Mouse (Mus musculus) c-Kit-positive CD71-negative TER-119-negative erythroid progenitor cells, embryonic 14.5 days (primary cell): ENCODE measurements around the gene Baz1b.
"Not testable (repeated sequence)": the region's sequence is repeated elsewhere in the genome, so short reads cannot be mapped to it uniquely, and the experiment has no call there.

Experiments used
- DNase-seq: peaks from one replicate; pipeline ENCODE4 v3.0.0-alpha.2; 2013; ENCODE audit warnings: low read depth

Gene Baz1b

GRCm38 (mm10) chr5:135179616-135180015 is 7.4 kb upstream of the Baz1b start:
- no peak for DNase-seq

GRCm38 (mm10) chr5:135180796-135181195 is 6.3 kb upstream of the Baz1b start:
- no peak for DNase-seq

GRCm38 (mm10) chr5:135181776-135182175 is 5.3 kb upstream of the Baz1b start:
- no peak for DNase-seq

- DNase-seq: no peak
These were observed 3.8 kb upstream of the Baz1b start for GRCm38 (mm10) chr5:135183131-135183861.

- no peak for DNase-seq
These were observed 2.0 kb upstream of the Baz1b start for GRCm38 (mm10) chr5:135185016-135185415.

GRCm38 (mm10) chr5:135185596-135185995 is 1.5 kb upstream of the Baz1b start:
- peak; percentile 50 for DNase-seq

GRCm38 (mm10) chr5:135186231-135186620 is 838 bp upstream of the Baz1b start:
- DNase-seq: no peak

GRCm38 (mm10) chr5:135187349-135188213 is 517 bp downstream of the Baz1b start:
- peak; percentile 49 for DNase-seq

GRCm38 (mm10) chr5:135188214-135188554 is 1.1 kb downstream of the Baz1b start:
- no peak for DNase-seq

GRCm38 (mm10) chr5:135189281-135190022 is 2.4 kb downstream of the Baz1b start:
- DNase-seq: no peak

GRCm38 (mm10) chr5:135191620-135192019 is 4.6 kb downstream of the Baz1b start:
- peak; percentile 68 for DNase-seq

DNA sequence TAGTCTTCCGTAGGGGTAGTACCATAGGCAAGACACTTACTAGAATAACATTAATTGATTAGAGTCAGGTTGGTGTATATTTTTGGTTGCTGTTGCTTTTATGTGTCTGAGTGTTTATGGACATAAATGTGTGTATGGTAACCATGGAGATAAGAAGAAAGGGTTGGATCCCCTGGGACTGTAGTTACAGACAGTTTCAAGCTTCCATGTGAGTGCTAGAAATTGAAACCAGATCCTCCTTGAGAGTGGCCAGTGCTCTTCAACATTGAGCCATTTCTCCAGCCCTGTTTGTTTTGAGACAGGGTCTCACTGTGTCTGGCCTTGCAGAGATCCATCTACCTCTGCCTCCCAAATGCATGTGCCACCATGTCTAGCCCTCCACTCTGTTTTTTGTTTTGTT is 5.4 kb downstream of the Baz1b start:
- no peak for DNase-seq

GRCm38 (mm10) chr5:135196367-135196766 is 9.3 kb downstream of the Baz1b start:
- no peak for DNase-seq

GRCm38 (mm10) chr5:135202763-135203162 is 15.7 kb downstream of the Baz1b start:
- no peak for DNase-seq

- no peak for DNase-seq
These were observed 21.1 kb downstream of the Baz1b start for GRCm38 (mm10) chr5:135208197-135208596.

DNA sequence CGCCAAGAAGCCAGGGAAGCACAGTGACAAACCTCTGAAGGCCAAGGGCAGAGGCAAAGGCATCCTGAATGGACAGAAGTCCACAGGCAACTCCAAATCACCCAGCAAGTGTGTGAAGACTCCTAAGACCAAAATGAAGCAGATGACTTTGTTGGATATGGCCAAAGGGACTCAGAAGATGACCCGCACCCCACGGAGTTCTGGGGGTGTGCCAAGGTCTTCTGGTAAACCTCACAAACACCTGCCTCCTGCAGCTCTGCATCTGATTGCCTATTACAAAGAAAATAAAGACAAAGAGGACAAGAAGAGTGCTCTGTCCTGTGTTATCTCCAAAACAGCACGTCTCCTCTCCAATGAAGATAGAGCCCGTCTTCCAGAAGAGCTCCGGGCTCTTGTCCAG is 29.8 kb downstream of the Baz1b start:
- no peak for DNase-seq

GRCm38 (mm10) chr5:135220941-135221340 is 33.9 kb downstream of the Baz1b start:
- DNase-seq: no peak

DNA sequence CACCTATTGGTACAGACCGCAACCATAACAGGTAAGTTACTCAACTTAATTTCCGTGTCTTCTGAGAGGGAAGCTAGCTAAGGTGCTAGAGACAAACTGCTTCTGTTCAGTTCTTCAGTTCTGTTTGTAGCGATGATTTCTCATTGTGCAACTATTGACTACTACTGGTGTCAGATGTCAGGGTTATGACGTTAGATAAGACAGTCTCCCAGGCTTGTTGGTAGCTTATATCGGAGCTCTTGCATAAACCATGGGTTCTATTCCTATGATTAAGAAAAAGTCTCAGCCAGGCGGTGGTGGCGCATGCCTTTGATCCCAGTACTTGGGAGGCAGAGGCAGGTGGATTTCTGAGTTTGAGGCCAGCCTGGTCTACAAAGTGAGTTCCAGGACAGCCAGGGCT is 35.0 kb downstream of the Baz1b start:
- DNase-seq: no peak

GRCm38 (mm10) chr5:135224169-135224568 is 37.1 kb downstream of the Baz1b start:
- no peak for DNase-seq

DNA sequence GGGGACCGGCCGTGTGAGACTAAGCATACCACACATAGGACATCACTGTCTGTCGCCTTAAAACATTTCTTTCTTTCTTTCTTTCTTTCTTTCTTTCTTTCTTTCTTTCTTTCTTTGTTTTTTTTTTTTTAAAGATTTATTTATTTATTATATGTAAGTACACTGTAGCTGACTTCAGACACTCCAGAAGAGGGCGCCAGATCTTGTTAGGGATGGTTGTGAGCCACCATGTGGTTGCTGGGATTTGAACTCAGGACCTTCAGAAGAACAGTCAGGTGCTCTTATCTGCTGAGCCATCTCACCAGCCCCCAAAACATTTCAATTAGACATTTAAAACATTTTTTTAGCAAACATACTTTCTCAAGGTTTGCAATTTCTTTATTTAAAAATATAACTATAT is 38.8 kb downstream of the Baz1b start:
- DNase-seq: not testable (repeated sequence)

- no peak for DNase-seq
These were observed 43.1 kb downstream of the Baz1b start for GRCm38 (mm10) chr5:135230186-135230585.

DNA sequence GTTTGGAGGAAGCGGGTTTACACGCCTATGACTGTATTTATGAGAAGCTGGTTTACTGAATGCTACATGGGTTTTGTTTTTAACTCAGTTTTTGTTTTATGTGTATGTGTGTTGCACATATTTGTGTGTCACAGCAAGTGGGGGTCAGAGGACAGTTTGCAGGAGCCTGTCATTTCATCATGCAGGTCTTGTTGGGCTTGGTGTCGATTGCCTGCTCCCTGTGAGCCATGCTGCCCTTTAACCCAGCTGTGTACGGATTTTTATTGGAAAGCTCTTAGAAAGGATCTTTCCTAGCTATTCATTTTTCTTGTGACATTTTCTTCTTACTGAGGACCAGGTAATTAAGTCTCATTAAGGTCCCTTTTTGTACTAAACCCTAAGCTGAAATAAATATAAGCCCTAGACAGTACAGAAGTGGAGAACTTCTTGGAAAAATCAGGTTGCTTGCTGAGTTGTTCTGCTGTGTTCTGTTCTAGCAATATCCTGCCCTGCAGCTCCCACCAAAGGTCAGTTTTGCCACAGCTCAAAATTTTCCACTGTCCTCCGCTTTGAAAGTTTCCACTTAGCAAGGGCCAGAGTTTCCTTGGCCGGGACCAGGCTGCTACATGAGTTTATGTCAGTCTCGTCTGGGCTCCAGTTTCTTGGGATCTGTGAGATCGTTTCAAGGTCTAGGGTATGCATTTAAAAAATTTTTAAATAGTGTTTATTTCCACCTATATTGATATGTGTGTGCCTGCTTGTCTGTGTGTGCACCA is 46.3 kb downstream of the Baz1b start:
- no peak for DNase-seq
